Comparison of ENCODE assay signal across 17 mouse cellular contexts in the genomic region with DNA sequence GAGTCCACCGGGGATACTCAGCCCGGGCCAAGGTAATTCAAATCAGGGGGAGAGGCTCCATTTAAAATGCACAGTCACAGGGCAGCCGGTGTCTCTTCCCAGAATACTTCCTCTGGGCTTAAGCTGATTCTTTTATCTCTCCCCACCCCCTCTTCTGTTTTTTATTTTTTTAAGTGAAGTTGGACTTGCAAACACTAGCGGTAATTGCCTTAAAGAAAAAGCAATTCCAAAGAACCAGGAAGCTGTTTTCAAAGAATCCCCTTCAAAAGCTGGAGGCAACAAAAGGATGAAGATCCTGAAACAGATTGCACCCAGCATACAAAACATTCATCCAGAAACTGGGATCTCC.
DNase-seq lines count a peak whose midpoint lies in the region; ATAC-seq lines count a peak whose summit lies in the region.
"Had no signal": no experiment of that assay in that cellular context is flagged by ENCODE, and none has a peak within 500 bp of the region (broad histone marks: within the 10 kb centered on the region; RNA-seq: fewer than 3 reads in every experiment).

No protein-coding gene starts in this region.

- H3K27me3 ChIP-seq in neural tube, embryonic 11.5 days (ENCODE audit: control insufficient read depth, insufficient read depth, low read length): no peaks in the 10 kb centered on the region
- no peaks in the 10 kb centered on the region for H3K27me3 ChIP-seq in midbrain, embryonic 11.5 days (ENCODE audit: control insufficient read depth, insufficient read depth, low read length)

- H3K4me1 ChIP-seq in neural tube, embryonic 11.5 days (ENCODE audit: control insufficient read depth, insufficient read depth, low read length): no peaks in the 10 kb centered on the region
- peaks cover 13% of the 10 kb centered on the region; the same call in 1 of the 2 replicates for H3K4me1 ChIP-seq in midbrain, embryonic 11.5 days (ENCODE audit: control insufficient read depth, insufficient read depth, low read length)
- H3K4me1 ChIP-seq: heart, embryonic 10.5 days had no signal

- peak; percentile 2 to 3 for DNase-seq in cerebellum, postnatal 14 days
- no peak for DNase-seq in cerebellum, postnatal 36 days
- DNase-seq in neural tube, embryonic 11.5 days (ENCODE audit: low spot score): no peak
- DNase-seq in neural tube, embryonic 10.5 days (ENCODE audit: extremely low spot score, low spot score): no peak
- peak; percentile 84 for DNase-seq in midbrain, embryonic 11.5 days (ENCODE audit: low spot score, missing footprints)
- DNase-seq in telencephalon, adult 2 months (ENCODE audit: low read depth, low spot score): peak; percentile 11
- DNase-seq in right cerebral cortex, adult 18-20 months: no peak
- DNase-seq in kidney, postnatal 25 days: no peak
- DNase-seq: cerebellum, adult 9-10 months; heart, postnatal 36 days; kidney, adult 2 months; lung, postnatal 36 days; thymus, adult 18-20 months had no signal

- no peaks in the 10 kb centered on the region for H3K9me3 ChIP-seq in neural tube, embryonic 11.5 days (ENCODE audit: control insufficient read depth, low read length)
- H3K9me3 ChIP-seq in midbrain, embryonic 11.5 days (ENCODE audit: control insufficient read depth, low read length): no peaks in the 10 kb centered on the region; the same call in 1 of the 2 replicates
- H3K9me3 ChIP-seq: heart, embryonic 10.5 days had no signal

- peak; percentile 41; the same call in 1 of the 2 replicates for ATAC-seq in neural tube, embryonic 11.5 days (ENCODE audit: insufficient read depth, low FRiP score, low TSS enrichment)
- ATAC-seq in midbrain, embryonic 11.5 days (ENCODE audit: low FRiP score): peak; percentile 81
- ATAC-seq: activated CD4-positive, CD25-positive, alpha-beta regulatory T cell, adult 4 months had no signal

- H3K4me3 ChIP-seq in neural tube, embryonic 11.5 days (ENCODE audit: low read depth, low read length): no peak overlapping the region
- no peak overlapping the region for H3K4me3 ChIP-seq in midbrain, embryonic 11.5 days (ENCODE audit: low read depth, low read length)
- H3K4me3 ChIP-seq: heart, embryonic 10.5 days; myocyte had no signal

- no peaks in the 10 kb centered on the region for H3K36me3 ChIP-seq in neural tube, embryonic 11.5 days (ENCODE audit: control insufficient read depth, insufficient read depth, low read length)
- H3K36me3 ChIP-seq in midbrain, embryonic 11.5 days (ENCODE audit: control insufficient read depth, insufficient read depth, low read length): no peaks in the 10 kb centered on the region
- H3K36me3 ChIP-seq: heart, embryonic 10.5 days had no signal

- no peak overlapping the region for H3K27ac ChIP-seq in neural tube, embryonic 11.5 days (ENCODE audit: low read depth, low read length)
- peak overlapping the region; percentile 20; the same call in 1 of the 2 replicates for H3K27ac ChIP-seq in midbrain, embryonic 11.5 days (ENCODE audit: low read depth, low read length)
- H3K27ac ChIP-seq: heart, embryonic 10.5 days; liver, embryonic 14.5 days had no signal

- WGBS in neural tube, embryonic 11.5 days: 12% methylated on average over 4 of the region's 4 CpGs
- 1% methylated on average over 4 of the region's 4 CpGs for WGBS in midbrain, embryonic 11.5 days

- no peak overlapping the region for H3K9ac ChIP-seq in neural tube, embryonic 11.5 days (ENCODE audit: low read length)
- H3K9ac ChIP-seq in midbrain, embryonic 11.5 days (ENCODE audit: low read length): no peak overlapping the region
- H3K9ac ChIP-seq: liver, embryonic 14.5 days had no signal

- H3K4me2 ChIP-seq in neural tube, embryonic 11.5 days (ENCODE audit: low read depth): no peak overlapping the region
- H3K4me2 ChIP-seq in midbrain, embryonic 11.5 days: no peak overlapping the region; the same call in 1 of the 2 replicates

Comparison
In these comparisons a context has a peak if more than half of its experiments do, and no peak if none do; other contexts are left out.
1. DNase-seq: peak in cerebellum, postnatal 14 days (2 of 2), midbrain, embryonic 11.5 days (single experiment) and telencephalon, adult 2 months (single experiment); none in cerebellum, postnatal 36 days (0 of 2), neural tube, embryonic 11.5 days (single experiment), neural tube, embryonic 10.5 days (single experiment), right cerebral cortex, adult 18-20 months (single experiment) and kidney, postnatal 25 days (0 of 2).